Mouse (Mus musculus): ENCODE results near the gene Foxf2.

Foxf2 gene

DNA sequence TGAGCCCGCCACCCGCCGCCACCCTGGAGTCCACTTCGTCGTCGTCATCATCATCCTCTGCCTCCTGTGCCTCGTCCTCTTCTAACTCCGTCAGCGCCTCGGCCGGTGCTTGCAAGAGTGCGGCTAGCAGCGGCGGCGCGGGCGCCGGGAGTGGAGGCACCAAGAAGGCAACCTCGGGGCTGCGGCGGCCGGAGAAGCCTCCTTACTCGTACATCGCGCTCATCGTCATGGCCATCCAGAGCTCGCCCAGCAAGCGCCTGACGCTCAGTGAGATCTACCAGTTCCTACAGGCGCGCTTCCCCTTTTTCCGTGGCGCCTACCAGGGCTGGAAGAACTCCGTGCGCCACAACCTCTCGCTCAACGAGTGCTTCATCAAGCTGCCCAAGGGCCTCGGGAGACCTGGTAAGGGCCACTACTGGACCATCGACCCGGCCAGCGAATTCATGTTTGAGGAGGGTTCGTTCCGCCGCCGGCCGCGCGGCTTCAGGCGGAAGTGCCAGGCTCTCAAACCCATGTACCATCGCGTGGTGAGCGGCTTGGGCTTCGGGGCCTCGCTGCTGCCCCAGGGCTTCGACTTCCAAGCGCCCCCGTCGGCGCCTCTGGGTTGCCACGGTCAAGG, 676 bp downstream of the Foxf2 start:
- DNase-seq (ENCODE audit: low read depth): no peak

GRCm38 (mm10) chr13:31626991-31627625, 1.5 kb downstream of the Foxf2 start:
- no peak for DNase-seq (ENCODE audit: low read depth)

- DNase-seq (ENCODE audit: low read depth): no peak
Observed at GRCm38 (mm10) chr13:31627864-31628690, 2.5 kb downstream of the Foxf2 start.

GRCm38 (mm10) chr13:31628691-31629180, 3.1 kb downstream of the Foxf2 start:
- no peak for DNase-seq (ENCODE audit: low read depth)

GRCm38 (mm10) chr13:31629321-31629851, 3.8 kb downstream of the Foxf2 start:
- DNase-seq (ENCODE audit: low read depth): peak; percentile 57

DNA sequence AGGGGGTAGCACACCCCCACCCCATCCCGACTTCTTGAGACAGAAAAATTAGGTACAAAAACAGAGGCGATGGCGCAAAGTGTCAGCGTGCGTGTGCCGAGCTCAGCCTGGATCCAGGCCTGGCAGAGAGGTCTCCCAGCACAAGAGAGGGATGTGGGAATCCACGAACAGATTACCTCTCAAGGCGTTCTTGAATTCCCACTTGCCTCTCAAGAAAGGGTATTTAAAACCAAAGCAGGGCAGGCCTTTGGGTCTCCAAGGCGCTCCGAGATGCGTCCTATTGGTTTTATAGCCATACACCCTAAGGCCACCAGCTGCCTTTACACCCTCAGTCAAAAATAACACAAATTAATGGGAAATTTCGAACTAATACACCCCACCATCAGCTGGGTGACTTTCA, 4.4 kb downstream of the Foxf2 start:
- no peak for DNase-seq (ENCODE audit: low read depth)

DNA sequence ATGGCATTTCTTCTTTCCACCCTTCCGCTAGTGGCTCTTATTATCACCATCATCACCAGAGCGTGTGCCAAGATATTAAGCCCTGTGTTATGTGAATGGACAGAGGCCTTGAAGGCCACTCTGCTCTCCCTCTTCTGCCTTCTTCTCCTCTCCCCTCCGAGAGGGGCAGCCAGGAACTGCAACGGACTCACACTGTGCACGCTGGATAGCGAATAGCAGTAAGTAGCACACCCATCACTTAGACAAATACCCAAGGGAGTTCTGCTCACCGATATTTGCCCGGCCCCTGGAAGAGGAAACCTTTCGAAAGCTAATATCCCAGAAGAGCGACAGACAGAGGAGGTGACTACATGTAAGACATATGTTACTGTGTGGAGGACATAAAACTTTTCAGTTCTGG, 4.9 kb downstream of the Foxf2 start:
- no peak for DNase-seq (ENCODE audit: low read depth)

GRCm38 (mm10) chr13:31631291-31631690, 5.7 kb downstream of the Foxf2 start:
- no peak for DNase-seq (ENCODE audit: low read depth)

DNA sequence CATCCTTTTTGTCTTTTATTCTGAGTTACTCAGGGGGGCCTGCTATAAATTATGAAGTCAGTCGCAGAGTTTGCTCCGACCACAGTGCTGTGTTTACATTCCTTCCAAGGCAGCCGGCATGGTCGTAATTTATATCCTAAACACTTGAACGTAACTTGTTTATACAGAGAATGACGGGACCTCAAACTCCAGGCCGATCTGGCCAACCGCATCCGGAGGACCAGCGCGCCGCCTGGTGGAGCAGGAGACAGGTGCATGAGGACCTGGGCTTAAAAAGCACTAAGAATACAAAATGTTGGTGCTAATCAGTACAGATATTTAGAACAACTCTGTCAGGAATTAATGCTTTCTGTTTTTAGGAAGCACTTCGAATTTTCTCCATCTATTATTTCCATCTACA, 6.8 kb downstream of the Foxf2 start:
- DNase-seq (ENCODE audit: low read depth): peak; percentile 66

GRCm38 (mm10) chr13:31633259-31633658, 7.6 kb downstream of the Foxf2 start:
- no peak for DNase-seq (ENCODE audit: low read depth)

DNA sequence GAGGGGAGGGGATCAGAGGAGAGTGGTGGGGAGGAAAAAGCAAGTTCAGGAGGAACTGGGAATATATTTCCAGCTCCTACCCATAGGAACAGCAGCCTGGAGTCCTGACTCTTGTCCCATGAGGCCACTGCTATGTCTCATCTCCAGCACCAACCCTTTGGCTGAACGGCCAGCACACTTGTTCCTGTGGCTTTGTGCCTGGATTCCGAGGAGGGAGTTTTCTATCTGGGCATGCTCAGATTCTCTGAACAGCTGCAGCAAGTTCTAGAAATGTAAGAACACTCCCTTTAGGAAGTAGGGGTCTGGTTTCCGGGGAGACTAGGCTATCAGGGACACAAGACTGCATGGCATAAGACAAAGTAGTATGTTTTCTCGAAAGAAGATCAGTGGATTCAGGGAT, 9.9 kb downstream of the Foxf2 start:
- no peak for DNase-seq (ENCODE audit: low read depth)

- no peak for DNase-seq (ENCODE audit: low read depth)
Observed at GRCm38 (mm10) chr13:31641517-31641916, 15.9 kb downstream of the Foxf2 start.

DNA sequence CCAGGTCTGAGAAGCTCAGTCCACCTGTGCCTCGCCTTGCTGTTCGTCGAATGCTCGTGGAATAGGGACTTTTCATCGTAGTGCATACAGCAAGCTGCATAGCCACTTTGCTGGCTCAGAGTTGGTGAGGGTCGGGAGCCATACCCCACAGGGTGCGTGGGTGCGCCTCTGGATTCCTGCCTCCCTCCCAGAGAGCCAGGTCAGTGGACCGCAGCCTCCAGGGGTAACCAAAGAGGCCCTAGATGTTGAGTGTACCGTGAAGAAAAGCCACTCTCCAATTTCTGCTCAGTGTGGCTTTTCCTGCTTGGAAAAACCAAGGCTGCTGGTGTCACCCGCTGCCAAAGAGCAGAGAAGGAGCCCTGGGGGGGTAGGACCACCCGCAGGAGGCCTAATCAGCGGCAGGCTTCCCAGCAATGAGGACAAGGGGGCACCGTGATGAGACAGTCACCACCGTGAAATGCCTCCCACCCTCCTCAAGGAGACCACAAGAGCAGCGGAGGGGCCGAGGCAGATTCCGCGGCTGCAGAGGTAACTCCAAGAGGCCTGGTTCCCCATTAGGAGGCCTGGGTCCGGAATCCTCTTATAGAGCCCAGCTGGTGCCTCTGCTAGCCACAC, 26.6 kb downstream of the Foxf2 start:
- no peak for DNase-seq (ENCODE audit: low read depth)

DNA sequence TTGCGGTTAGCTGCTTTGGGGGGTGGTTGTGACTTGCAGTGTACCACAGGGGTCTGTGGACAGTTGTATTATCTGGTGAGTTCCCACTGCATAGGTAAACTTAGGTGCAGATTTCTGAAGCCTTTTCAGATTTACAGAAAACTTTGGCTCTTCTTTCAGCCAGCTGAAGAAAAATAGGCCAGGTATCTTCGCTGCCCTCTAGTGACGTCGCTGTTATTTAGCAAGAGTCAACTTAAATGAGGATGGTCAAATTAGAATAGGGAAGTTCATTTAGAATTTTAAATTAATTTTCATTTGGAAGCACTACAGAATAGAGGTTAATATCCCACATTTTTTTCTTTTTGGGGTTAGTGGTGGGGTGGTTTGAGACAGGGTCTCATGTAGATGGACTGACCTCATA, 30.6 kb downstream of the Foxf2 start:
- peak; percentile 1 for DNase-seq (ENCODE audit: low read depth)

DNA sequence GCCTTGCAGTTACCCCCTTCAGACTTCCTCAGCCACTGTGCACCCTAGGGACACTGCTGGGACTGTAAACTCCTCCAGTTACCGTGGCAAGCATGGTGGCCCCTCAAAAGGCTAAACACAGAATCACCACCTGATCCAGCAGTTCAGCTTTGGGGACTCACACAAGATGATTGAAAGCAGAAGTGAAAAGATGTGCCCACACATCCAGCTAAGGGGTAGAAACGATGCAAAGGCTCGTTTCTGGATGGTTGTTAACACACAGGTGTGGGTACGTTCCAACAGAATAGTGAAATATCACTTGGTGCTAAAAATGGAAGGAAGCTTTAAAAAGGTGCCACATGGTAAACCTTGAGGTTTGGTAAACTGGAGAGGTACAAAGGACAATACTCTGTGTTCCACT, 32.6 kb downstream of the Foxf2 start:
- DNase-seq (ENCODE audit: low read depth): no peak

- peak; percentile 63 for DNase-seq (ENCODE audit: low read depth)
Observed at GRCm38 (mm10) chr13:31658963-31659362, 33.3 kb downstream of the Foxf2 start.

- no peak for DNase-seq (ENCODE audit: low read depth)
Observed at GRCm38 (mm10) chr13:31661211-31661610, 35.6 kb downstream of the Foxf2 start.

GRCm38 (mm10) chr13:31665376-31665775, 39.8 kb downstream of the Foxf2 start:
- DNase-seq (ENCODE audit: low read depth): no peak

- no peak for DNase-seq (ENCODE audit: low read depth)
Observed at GRCm38 (mm10) chr13:31667919-31668524, 42.4 kb downstream of the Foxf2 start.

GRCm38 (mm10) chr13:31672093-31672492, 46.5 kb downstream of the Foxf2 start:
- no peak for DNase-seq (ENCODE audit: low read depth)
